Mouse (Mus musculus): Measurements from ENCODE around the gene Arl11.
A peak's percentile ranks its signal among the peaks of the same experiment; 100 is the strongest.
"Not testable (repeated sequence)": the region's sequence is repeated elsewhere in the genome, so short reads cannot be mapped to it uniquely, and the experiment has no call there.

Arl11 gene

GRCm38 (mm10) chr14:61309593-61309992 is at the start of gene Arl11:
Gene Arl11, plus strand, starts transcription at chr14:61309753.
- peak; percentile 38 to 65 for DNase-seq (ENCODE audit: low spot score in 2 of 2)

DNA sequence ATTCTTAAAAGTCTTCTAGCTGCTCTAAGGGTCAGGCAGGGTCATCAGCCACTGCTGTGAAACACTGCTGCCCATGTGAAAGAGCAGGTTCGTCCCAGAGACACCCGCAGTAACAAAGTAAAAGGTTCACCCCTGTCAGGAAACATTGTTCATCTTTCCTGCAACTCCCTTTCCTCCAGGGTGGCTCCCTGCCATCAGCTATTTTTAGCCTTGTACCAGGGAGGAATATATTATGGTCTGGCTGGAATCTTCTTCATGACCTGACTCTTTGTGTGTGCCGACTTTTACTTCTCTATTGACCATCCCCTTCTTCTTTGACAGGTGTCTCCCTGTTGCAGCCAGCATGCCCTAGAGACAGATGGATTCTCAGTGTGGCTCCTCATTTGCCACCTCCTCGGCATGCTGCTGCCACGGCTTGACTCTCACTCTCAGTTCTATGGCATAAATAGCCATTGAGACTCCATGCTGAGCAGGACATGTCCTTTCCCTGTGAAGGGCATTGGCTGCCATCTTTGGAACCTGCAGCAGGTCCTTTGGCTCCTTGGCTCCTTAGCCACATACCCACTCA is 41.6 kb upstream of the Arl11 start:
- DNase-seq (ENCODE audit: low spot score in 2 of 2), result no peak

GRCm38 (mm10) chr14:61274414-61275198 is 34.9 kb upstream of the Arl11 start:
- DNase-seq (ENCODE audit: low spot score in 2 of 2), result no peak

GRCm38 (mm10) chr14:61277285-61277684 is 32.3 kb upstream of the Arl11 start:
- peak; percentile 40 to 77 for DNase-seq (ENCODE audit: low spot score in 2 of 2)

- no peak for DNase-seq (ENCODE audit: low spot score in 2 of 2)
Observed at GRCm38 (mm10) chr14:61278676-61279300, 30.8 kb upstream of the Arl11 start.

GRCm38 (mm10) chr14:61288606-61289286 is 20.8 kb upstream of the Arl11 start:
- no peak for DNase-seq (ENCODE audit: low spot score in 2 of 2)

DNA sequence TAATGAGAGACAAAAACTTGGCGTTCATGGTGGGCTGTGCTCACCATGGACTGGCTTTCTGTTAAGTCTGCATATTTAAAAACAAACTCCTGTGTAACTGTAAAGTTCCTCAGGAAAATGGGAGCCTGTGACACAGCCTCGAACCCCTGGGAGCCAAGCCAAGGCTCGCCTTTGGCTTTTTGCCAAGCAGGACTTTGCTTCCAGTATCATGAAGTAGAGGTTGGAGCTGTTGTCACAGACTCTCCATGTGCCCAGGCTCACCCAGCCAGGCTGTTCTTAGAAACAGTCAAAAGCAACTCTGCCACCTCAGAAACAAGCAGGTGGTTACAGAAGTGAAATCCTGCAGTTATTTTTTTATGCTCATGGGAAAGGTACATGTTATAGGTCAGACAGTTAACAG is 18.9 kb upstream of the Arl11 start:
- DNase-seq (ENCODE audit: low spot score in 2 of 2), result no peak

DNA sequence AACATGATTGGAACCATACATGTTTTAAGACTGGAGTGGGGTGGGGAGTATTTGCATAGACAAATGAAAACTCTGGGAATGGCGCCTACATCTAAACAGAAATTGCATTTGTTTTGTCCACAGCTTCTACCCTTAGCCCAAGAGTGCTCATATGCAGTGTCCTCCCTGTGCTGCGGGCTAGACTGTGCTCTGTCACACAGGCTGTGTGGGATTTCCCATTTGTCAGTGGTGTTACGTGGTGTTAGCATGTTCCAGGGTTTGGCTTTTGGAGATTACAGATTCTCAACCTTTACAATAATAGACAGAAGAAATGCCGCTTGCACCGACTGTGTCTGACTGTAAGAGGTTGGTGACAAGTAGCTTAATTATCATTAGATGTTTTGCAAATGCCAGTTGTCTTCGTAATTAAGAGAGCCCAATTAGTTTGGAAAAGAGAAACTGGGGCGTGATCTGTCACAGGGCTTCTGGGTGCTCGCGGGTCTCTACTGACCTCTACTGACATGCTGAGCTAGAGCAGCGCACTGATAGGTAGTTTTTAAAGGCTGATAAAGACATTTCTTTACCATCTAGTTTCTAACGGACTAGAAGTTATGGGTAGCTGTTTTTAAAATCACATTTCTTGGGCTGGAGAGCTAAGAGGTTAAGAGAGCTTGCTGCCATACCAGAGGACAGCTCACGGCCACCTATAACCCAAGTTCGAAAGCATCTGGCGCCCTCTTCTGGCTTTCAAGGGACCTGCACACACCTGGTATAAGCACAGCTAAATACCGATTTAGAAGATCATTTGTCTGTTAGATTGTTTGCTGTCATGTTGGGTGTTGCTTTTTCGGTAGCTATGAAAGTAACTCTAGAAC is 15.4 kb upstream of the Arl11 start:
- DNase-seq (ENCODE audit: low spot score in 2 of 2), result peak; percentile 65 to 81

DNA sequence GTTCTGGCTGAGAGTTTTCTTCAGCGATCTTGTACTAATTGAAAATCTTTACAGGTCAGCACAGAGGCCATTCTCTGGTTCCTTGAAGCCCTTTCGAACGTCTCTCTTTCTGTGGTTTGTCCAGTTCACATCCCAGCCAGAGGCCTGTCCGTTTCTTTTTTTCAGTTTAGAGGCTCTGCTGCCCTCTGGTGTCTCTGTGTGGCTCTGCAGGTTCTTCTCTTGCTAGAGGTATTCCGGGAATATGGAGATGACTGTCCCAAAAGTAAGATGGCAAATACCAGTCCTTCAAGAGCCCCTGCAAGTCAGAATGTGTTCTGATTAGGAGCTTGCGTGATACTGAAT is 14.8 kb upstream of the Arl11 start:
- peak in 1 of 2 experiments; percentile 45 for DNase-seq (ENCODE audit: low spot score in 2 of 2)

DNA sequence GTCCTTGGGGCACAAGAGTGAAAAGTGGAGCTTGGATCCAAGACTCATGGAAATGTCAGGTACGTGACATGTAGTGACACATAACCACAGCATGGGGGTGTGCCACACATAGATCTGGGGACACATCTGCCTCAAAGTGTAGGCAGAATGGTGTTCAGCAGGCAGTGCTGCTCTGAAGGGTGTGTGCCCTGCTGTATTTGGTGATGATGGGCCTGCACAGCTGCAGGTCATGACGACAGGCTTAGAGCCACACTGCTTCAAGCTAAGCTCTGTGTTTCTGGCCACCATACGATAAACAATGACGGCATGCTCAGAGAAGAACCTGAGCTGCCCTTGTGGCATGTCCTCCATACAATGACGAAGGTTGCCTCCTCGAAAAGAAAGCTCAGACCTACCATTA is 9.7 kb upstream of the Arl11 start:
- DNase-seq (ENCODE audit: low spot score in 2 of 2), result no peak

- DNase-seq (ENCODE audit: low spot score in 2 of 2), result no peak
Observed at GRCm38 (mm10) chr14:61301323-61301722, 8.2 kb upstream of the Arl11 start.

DNA sequence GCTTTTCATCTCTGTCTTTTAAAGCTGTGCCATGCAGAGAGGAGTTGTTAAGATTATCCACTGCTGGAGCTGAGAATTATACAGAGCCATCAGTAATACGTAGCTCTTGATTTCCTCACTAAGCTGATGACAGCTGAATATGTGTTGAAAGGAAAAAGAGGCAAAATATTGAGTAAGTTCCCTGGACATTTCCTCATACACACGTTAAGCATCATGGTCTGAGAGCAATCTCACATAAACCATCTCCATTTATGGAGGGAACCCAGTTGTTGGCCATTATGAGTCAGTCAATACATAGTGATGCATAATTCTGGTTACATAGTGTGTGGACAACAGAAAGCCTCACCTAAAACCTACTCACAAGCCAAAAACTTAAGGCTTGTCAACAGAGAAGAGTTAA is 7.1 kb upstream of the Arl11 start:
- no peak for DNase-seq (ENCODE audit: low spot score in 2 of 2)

DNA sequence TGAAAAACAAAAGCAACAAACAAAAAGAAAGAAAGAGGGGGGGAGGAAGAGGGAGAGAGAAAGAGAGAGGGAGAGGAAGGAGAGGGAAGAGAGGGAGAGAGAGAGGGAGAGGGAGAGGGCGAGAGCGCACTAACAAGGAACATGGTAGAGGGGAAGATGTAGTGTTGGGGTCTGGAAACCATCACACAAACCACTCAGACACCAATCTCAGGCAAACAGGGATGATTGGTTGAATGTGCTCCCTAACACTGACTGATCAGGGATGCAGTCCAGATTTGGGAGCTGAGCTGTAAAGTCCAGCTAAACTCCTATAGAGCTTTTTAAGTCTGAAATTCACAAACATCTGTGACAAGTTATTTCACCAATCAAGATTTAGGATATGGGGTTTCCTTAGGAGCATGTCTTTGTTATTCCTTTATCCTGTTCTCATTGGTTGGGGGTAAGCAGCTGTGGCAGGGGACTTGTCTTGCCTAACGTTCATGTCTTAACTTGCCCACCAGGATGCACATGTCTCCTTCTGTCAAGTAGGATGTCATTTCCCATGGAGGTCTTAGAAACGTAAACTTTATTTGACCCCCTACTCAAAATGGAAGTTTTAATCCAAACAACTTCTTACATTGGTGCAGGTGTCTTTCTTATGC is 5.5 kb upstream of the Arl11 start:
- DNase-seq (ENCODE audit: low spot score in 2 of 2), result no peak

DNA sequence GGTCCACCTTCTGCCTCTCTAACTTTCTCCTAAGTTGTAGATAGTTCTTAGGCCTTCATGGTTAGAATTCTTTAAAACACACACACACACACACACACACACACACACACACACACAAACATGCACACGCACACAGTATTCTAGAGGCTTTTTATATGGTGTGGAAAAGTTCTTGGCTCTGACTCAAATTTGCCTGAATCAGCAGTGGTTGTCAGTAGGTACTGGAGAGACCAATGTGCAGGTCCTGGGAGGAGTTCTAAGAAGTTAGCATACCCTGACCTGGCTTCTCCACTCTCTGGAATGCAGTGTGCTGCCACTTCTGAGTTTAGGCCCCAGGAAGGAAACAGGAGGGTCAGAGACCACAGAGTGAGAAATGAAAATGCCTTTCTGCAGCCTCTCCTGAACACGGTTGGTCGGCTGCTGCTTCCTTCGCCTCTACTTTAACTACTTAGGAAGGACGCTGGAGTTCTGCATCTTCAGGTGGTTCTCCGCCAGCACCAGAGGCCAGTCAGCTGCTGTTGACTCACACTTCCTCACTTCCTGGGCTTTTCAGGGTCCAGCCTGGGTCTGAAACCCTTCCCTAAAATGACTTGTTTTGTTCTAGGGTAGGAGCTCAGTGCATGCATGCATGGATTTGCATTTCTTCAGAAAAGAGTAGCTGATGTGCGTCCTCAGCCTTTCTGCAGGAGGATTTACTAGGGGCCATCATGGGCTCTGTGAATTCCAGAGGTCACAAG is 651 bp downstream of the Arl11 start:
- DNase-seq (ENCODE audit: low spot score in 2 of 2), result no peak

- no peak for DNase-seq (ENCODE audit: low spot score in 2 of 2)
Observed at GRCm38 (mm10) chr14:61310963-61311362, 1.4 kb downstream of the Arl11 start.

- peak in 1 of 2 experiments; percentile 30 for DNase-seq (ENCODE audit: low spot score in 2 of 2)
Observed at GRCm38 (mm10) chr14:61316861-61317260, 7.3 kb downstream of the Arl11 start.

DNA sequence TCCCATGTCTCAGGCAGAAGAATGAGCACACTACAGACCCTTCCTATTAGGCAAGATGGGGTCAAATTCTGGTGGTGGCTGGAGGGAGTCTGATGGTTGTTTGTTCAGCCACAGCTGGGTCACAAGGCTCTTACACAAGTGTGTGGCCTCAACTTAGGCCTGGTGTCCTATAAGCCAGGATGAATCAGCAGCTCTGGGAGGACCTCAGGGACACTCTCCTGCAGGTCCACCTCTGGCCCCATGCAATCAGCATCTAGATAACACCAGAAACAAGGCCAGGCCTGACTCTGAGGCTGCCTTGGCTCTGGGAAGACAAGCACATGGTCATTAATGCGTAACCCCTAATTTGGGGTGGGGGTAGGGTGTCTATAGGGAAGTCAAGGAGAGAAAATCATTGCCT is 11.2 kb downstream of the Arl11 start:
- no peak for DNase-seq (ENCODE audit: low spot score in 2 of 2)

DNA sequence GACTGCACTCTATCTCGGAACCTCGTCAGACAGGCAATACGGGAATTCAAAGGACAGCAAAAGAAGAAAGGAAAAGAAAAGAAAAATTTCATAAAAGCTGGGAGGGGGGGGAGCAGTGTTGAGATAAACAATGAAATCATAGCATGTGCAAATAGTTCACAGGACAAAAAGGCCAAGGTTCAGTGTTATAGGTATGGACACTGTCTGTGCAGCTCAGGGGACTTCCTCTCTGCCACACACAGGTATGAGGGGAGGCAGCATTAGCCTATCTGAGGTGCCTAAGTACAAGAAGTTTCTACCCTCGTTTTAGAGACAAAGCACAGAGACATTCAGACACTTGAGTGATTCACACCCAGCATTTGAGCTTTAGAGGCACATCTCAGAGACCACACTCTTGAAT is 11.6 kb downstream of the Arl11 start:
- no peak for DNase-seq (ENCODE audit: low spot score in 2 of 2)

GRCm38 (mm10) chr14:61322740-61323139 is 13.2 kb downstream of the Arl11 start:
- no peak for DNase-seq (ENCODE audit: low spot score in 2 of 2)

DNA sequence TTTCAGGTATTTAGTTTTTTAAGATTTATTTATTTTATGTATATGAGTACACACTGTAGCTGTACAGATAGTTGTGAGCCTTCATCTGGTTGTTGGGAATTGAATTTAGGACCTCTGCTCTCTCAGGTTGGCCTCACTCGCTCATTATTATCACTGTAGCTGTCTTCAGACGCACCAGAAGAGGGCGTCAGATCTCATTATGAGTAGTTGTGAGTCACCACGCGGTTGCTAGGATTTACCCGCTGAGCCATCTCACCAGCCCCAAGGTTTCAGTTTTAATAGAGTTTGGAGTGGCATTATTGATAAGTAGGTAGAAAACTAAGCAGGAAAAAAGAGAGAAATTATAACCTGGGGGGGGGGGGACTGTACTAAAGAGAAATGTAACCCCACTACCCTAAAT is 17.5 kb downstream of the Arl11 start:
- not testable (repeated sequence) for DNase-seq (ENCODE audit: low spot score in 2 of 2)
